Mouse (Mus musculus): ENCODE data around the gene Hist2h2ab. TPM values are rescaled to one million over a fixed set of nuclear protein-coding genes. Genes with fewer than 3 reads are reported as not detected.
"Not testable (repeated sequence)": the region's sequence is repeated elsewhere in the genome, so short reads cannot be mapped to it uniquely, and the experiment has no call there.

Hist2h2ab gene
- polyA plus RNA-seq, 1 experiment from 2014 or later: 0.85 TPM

DNA sequence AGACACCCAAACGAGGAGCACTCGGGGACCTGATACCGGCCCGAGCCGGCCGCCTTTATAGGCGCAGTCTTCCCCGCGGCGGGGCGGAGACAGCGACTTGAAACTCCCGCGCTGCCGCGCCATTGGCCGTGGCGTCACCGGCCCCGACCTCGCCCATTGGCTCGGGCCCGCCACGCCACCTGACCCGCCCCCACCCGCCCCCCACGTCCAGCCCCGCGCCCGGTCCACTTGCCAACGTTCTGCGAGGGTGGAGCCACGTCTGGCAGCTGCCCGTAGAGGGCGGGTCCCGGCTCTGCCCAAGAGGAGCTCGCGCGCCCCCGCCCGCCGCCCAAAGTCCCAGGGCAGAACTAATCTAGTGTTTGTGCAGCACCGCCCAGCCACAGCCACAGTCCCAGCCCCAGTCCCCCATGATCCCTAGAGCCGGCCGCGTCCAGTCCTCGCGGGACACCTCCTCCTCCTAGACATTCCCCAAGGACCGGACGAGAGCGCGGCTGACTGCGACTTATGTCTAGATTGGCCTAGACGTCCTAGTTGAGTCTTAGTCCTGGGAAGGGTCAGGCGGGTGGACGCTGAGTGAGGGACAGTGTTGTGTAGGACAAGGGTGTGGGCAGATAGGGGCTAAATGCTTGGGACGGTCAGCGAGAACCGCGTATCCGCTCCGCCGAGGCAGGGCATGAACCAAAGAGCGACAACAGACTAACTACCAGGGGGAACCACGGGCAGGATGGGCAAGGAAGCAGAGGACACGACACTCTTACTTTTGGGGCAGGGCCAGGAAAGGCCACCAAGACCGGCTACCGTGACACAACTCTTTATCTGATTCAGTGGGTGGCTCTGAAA, 19.5 kb downstream of the Hist2h2ab start, which contains the start of gene Hist2h3c2:
Hist2h3c2 (minus strand) TSS at position 174 of the 840 bp plus-strand sequence.
- H3K9me3 ChIP-seq (replicated peaks); H3K27me3 ChIP-seq; H3K36me3 ChIP-seq: not testable (repeated sequence)
- Histone ChIP-seq H3K4me1 (replicated peaks) (peaks cover 60% of the 10 kb centered on the region), H3K9ac (peak within 1 kb of the TSS; percentile 88), H3K4me2 (peak within 1 kb of the TSS; percentile 79), H3K27ac (peak within 1 kb of the TSS; percentile 97), H3K4me3 (replicated peaks) (peak within 1 kb of the TSS; percentile 64)
- WGBS (ENCODE audit: insufficient replicate concordance): 0% methylated on average over 11 of the region's 68 CpGs
- peak; percentile 84 for ATAC-seq (ENCODE audit: low read depth)
- DNase-seq: peak; percentile 77

DNA sequence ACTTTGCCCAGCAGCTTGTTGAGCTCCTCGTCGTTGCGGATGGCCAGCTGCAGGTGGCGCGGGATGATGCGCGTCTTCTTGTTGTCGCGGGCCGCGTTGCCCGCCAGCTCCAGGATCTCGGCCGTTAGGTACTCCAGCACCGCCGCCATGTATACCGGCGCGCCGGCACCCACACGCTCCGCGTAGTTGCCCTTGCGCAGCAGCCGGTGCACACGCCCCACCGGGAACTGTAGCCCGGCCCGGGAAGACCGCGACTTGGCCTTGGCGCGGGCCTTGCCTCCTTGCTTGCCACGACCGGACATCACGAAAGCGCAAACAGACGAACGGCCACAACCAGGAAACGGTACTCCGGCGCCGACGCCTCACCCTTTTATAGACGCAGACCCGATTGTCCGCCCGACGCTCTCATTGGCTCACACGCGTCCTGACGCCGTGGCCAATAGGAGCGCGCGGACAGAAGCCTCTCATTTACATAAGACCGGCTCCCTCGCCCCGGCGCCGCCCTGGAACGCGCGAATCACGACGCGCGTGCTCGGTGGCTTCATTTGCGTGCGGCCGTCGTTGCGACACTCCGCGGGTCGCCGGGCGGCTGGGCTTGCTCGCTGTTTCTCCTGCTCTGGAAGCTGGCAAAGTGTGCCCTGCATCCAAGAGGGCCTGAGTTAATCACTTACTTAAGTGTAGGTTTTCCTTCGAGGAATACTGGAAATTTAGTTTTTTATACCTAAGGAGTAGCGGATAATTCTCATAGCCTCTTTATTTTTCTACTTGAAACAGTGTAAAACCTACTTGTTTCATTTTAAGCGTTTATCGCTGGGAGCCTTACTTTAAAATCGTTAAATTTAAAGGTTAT, 20.5 kb downstream of the Hist2h2ab start, which contains the start of gene Hist2h2aa2:
Hist2h2aa2 (minus strand) TSS at position 328 of the 850 bp plus-strand sequence.
- H3K27ac ChIP-seq: peak within 1 kb of the TSS; percentile 98
- peak within 1 kb of the TSS; percentile 44 for H3K4me3 ChIP-seq (replicated peaks)
- not testable (repeated sequence) for H3K27me3 ChIP-seq; H3K9me3 ChIP-seq (replicated peaks); H3K36me3 ChIP-seq
- peaks cover 68% of the 10 kb centered on the region for H3K4me1 ChIP-seq (replicated peaks)
- peak within 1 kb of the TSS; percentile 69 for H3K9ac ChIP-seq
- peak within 1 kb of the TSS; percentile 49 for H3K4me2 ChIP-seq
- ATAC-seq (ENCODE audit: low read depth) (peak; percentile 65), DNase-seq (peak; percentile 98)
- 3% methylated on average over 37 of the region's 85 CpGs for WGBS (ENCODE audit: insufficient replicate concordance)

DNA sequence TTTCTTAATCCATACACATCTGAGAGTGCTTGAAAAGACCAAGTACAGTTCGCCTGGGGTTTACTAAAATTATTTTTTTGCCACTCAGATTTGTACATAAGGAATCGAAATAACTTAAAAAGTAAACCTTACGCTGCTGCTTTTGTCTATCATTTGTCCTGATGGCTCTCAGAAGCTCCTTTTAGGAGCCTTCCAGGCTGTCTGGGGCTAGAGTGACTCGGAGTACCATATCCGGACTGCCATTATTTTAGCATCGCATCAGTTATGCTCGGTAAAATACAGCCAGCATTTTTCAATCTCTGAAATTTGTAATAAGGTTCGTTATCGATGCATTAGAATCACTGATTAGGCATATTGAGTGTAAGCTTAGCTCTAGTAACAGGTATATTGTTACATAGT, 21.1 kb downstream of the Hist2h2ab start:
- peak overlapping the region; percentile 49 for H3K4me2 ChIP-seq
- no peaks in the 10 kb centered on the region for H3K27me3 ChIP-seq
- peak overlapping the region; percentile 16; the same call in 1 of the 2 replicates for H3K4me3 ChIP-seq (replicated peaks)
- H3K36me3 ChIP-seq: no peaks in the 10 kb centered on the region
- no peaks in the 10 kb centered on the region for H3K9me3 ChIP-seq (replicated peaks)
- peak overlapping the region; percentile 98 for H3K27ac ChIP-seq
- DNase-seq: no peak
- H3K9ac ChIP-seq: peak overlapping the region; percentile 69
- WGBS (ENCODE audit: insufficient replicate concordance): 81% methylated on average over 9 of the region's 9 CpGs
- peaks cover 65% of the 10 kb centered on the region for H3K4me1 ChIP-seq (replicated peaks)
- no peak for ATAC-seq (ENCODE audit: low read depth)

DNA sequence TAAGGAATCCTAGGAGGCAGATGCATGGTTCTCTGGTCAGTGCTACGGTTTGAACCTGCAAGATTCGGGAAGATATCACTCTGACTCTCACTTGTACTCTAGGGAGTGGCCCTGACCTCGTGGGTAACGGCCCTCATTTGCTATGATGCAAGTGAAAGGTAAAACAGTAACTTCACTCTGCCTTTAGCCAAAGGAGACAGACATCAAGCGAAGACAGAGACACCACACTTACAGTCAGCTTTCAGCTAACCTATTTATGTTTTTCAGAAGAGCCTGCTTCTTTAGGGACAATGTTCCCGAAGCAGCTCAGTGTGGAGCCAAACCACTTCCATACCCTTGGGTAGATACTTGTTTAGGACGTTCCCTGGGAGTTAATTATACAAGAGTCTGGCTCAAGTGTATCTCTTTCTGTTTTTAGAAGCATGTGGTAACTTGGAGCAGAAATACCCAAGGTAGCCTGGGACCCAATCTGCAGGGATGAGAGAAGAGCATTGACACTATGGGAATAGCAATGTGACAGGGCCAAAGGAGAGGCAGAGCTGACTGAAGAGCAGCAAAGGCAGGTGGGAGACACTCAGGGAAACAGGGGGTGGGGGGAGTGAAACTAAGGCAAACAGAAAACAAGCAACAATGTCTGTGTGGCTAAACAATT, 24.4 kb downstream of the Hist2h2ab start:
- DNase-seq (no peak), ATAC-seq (ENCODE audit: low read depth) (no peak)
- 63% methylated on average over 7 of the region's 7 CpGs for WGBS (ENCODE audit: insufficient replicate concordance)
- Histone ChIP-seq H3K9ac (peak overlapping the region; percentile 91), H3K4me3 (replicated peaks) (peak overlapping the region; percentile 66), H3K9me3 (replicated peaks) (no peaks in the 10 kb centered on the region), H3K36me3 (no peaks in the 10 kb centered on the region), H3K27ac (peak overlapping the region; percentile 98), H3K27me3 (no peaks in the 10 kb centered on the region), H3K4me1 (replicated peaks) (peaks cover 61% of the 10 kb centered on the region), H3K4me2 (peak overlapping the region; percentile 77)

DNA sequence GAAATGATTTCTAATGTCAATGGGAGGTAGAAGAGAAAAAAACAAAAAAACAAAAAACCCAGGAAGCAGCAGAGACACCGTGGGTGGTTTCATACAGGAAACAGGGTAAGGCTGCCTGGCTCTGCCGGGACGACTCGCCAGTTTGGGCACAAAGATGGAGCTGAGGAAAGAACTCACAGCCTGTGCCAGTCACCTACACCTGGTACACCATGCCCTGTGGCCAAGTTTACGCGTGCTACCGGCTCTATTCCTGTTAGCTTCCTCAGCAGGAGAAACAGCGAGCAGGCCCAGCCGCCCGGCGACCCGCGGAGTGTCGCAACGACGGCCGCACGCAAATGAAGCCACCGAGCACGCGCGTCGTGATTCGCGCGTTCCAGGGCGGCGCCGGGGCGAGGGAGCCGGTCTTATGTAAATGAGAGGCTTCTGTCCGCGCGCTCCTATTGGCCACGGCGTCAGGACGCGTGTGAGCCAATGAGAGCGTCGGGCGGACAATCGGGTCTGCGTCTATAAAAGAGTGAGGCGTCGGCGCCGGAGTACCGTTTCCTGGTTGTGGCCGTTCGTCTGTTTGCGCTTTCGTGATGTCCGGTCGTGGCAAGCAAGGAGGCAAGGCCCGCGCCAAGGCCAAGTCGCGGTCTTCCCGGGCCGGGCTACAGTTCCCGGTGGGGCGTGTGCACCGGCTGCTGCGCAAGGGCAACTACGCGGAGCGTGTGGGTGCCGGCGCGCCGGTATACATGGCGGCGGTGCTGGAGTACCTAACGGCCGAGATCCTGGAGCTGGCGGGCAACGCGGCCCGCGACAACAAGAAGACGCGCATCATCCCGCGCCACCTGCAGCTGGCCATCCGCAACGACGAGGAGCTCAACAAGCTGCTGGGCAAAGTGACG, 25.6 kb downstream of the Hist2h2ab start, which contains the start of gene Hist2h2aa1:
Hist2h2aa1 (plus strand) TSS at position 495 of the 884 bp plus-strand sequence.
- not testable (repeated sequence) for H3K27me3 ChIP-seq; H3K9me3 ChIP-seq (replicated peaks); H3K36me3 ChIP-seq
- H3K4me2 ChIP-seq: peak within 1 kb of the TSS; percentile 77
- peaks cover 73% of the 10 kb centered on the region for H3K4me1 ChIP-seq (replicated peaks)
- H3K4me3 ChIP-seq (replicated peaks): peak within 1 kb of the TSS; percentile 66
- H3K27ac ChIP-seq: peak within 1 kb of the TSS; percentile 98
- peak within 1 kb of the TSS; percentile 91 for H3K9ac ChIP-seq
- DNase-seq (peak; percentile 83), ATAC-seq (ENCODE audit: low read depth) (peak; percentile 72)
- under 1% methylated on average over 38 of the region's 88 CpGs for WGBS (ENCODE audit: insufficient replicate concordance)

DNA sequence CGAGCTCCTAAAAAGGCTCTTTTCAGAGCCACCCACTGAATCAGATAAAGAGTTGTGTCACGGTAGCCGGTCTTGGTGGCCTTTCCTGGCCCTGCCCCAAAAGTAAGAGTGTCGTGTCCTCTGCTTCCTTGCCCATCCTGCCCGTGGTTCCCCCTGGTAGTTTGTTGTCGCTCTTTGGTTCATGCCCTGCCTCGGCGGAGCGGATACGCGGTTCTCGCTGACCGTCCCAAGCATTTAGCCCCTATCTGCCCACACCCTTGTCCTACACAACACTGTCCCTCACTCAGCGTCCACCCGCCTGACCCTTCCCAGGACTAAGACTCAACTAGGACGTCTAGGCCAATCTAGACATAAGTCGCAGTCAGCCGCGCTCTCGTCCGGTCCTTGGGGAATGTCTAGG, 26.4 kb downstream of the Hist2h2ab start:
- ATAC-seq (ENCODE audit: low read depth): peak; percentile 61
- peak overlapping the region; percentile 92 for H3K27ac ChIP-seq
- H3K4me1 ChIP-seq (replicated peaks): peaks cover 74% of the 10 kb centered on the region
- WGBS (ENCODE audit: insufficient replicate concordance): 0% methylated on average over 10 of the region's 21 CpGs
- DNase-seq; H3K9me3 ChIP-seq (replicated peaks); H3K27me3 ChIP-seq; H3K36me3 ChIP-seq: not testable (repeated sequence)
- H3K9ac ChIP-seq: peak overlapping the region; percentile 63; the same call in 1 of the 2 replicates
- H3K4me2 ChIP-seq: peak overlapping the region; percentile 47
- peak overlapping the region; percentile 44 for H3K4me3 ChIP-seq (replicated peaks)

DNA sequence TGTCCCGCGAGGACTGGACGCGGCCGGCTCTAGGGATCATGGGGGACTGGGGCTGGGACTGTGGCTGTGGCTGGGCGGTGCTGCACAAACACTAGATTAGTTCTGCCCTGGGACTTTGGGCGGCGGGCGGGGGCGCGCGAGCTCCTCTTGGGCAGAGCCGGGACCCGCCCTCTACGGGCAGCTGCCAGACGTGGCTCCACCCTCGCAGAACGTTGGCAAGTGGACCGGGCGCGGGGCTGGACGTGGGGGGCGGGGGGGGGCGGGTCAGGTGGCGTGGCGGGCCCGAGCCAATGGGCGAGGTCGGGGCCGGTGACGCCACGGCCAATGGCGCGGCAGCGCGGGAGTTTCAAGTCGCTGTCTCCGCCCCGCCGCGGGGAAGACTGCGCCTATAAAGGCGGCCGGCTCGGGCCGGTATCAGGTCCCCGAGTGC, 26.8 kb downstream of the Hist2h2ab start, which contains the start of gene Hist2h3c1:
Hist2h3c1 (plus strand) TSS at position 259 of the 430 bp plus-strand sequence.
- not testable (repeated sequence) for DNase-seq
- WGBS (ENCODE audit: insufficient replicate concordance): no CpG with 5 or more reads among the region's 47 CpGs
- peaks cover 72% of the 10 kb centered on the region for H3K4me1 ChIP-seq (replicated peaks)

DNA sequence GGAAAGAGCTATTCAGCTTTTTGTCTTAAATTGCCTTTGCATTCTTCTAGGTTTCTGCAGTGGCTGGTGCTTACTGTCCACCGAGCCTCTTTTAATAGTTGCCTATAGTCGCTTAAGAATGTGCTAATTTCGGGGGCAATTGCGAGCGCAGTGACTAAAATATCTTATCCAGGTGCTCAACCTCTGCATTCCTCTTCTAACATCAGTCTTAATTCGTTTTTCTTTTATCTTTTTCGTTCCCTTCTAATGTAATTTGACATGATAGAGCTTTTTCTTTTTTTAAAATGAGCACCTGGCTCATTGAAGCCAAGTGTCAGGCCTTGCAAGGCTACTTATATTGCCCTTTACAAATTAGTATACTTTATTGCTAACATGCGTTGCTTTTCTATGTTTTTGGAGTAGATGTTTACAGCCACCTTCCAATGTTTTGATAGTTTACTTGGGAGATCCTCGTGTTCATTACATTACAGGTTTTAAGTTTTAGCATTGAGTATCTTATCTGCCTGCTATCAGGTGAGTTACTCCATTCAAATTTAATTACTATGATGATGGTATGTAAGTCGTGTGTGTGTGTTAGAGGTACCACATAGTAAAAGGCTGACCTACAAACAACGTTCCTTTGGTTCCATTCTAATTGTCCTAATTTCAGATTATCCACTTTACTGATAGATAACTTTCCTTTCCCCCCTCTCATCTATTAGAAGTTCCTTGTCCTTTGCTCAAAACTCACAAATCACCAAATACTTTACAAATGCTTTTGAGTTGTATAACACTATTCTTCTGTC, 27.9 kb downstream of the Hist2h2ab start:
- Histone ChIP-seq H3K36me3 (no peaks in the 10 kb centered on the region), H3K27ac (peak overlapping the region; percentile 93), H3K9me3 (replicated peaks) (no peaks in the 10 kb centered on the region), H3K4me2 (peak overlapping the region; percentile 69), H3K9ac (peak overlapping the region; percentile 82), H3K4me1 (replicated peaks) (peaks cover 66% of the 10 kb centered on the region), H3K27me3 (no peaks in the 10 kb centered on the region), H3K4me3 (replicated peaks) (peak overlapping the region; percentile 63)
- ATAC-seq (ENCODE audit: low read depth) (no peak), DNase-seq (no peak)
- 2% methylated on average over 11 of the region's 11 CpGs for WGBS (ENCODE audit: insufficient replicate concordance)

More for the DNA sequence above, 26.8 kb downstream of the Hist2h2ab start, which contains the start of gene Hist2h3c1:
- not testable (repeated sequence) for H3K27me3 ChIP-seq; H3K9me3 ChIP-seq (replicated peaks); H3K36me3 ChIP-seq
- Histone ChIP-seq H3K9ac (peak within 1 kb of the TSS; percentile 82), H3K4me3 (replicated peaks) (peak within 1 kb of the TSS; percentile 63), H3K27ac (peak within 1 kb of the TSS; percentile 93), H3K4me2 (peak within 1 kb of the TSS; percentile 69)
- ATAC-seq (ENCODE audit: low read depth): peak; percentile 83

DNA sequence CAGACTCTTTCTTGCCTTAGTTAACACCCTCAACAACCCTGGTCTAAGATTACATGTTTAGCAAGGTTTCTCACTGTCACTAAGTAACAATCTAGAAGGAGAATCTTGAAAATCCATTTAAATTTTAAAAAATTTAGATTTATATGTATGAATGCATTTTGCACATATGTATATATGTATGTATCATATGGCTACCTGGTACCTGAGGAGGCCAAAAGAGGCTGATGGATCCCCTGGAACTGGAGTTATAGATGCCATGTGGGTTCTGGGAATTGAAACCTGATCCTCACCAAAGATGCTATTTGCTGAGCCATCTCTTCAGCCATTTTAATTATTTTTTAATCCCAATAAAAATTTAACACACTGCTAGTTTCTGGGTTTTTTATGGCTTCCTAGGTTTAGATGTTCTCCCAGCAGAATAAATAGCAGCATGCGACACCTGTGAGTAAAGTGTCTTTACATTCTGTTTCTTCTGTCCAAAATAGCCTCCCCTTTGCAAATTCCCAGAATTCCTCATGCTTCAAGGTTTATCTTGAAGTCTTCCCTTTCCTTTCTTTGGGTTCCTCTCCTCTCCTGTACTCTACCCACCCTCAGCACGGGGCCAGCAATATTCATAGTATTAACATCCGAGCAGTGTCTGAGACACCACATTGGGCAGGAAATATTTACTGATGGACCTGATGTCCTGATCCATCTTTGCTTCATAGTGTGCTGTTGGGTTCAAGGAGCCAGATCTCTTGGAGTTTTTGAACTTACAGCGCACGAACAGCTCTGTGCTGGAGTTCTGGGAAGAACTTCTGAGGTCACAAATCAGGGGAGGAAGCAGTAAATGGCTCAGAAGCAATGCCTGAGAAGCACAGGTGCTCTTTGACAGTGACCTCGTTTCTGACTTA, 28.7 kb downstream of the Hist2h2ab start:
- peak overlapping the region; percentile 63 for H3K4me3 ChIP-seq (replicated peaks)
- H3K27me3 ChIP-seq: no peaks in the 10 kb centered on the region
- H3K9me3 ChIP-seq (replicated peaks): no peaks in the 10 kb centered on the region
- H3K9ac ChIP-seq: peak overlapping the region; percentile 82
- peak overlapping the region; percentile 69 for H3K4me2 ChIP-seq
- DNase-seq (no peak), ATAC-seq (ENCODE audit: low read depth) (no peak)
- no peaks in the 10 kb centered on the region for H3K36me3 ChIP-seq
- peaks cover 67% of the 10 kb centered on the region for H3K4me1 ChIP-seq (replicated peaks)
- peak overlapping the region; percentile 93 for H3K27ac ChIP-seq
- WGBS (ENCODE audit: insufficient replicate concordance): 44% methylated on average over 6 of the region's 6 CpGs

Measured in liver, embryonic 13.5 days (tissue).